Mouse (Mus musculus) MEL (cell line): Measurements from ENCODE around the gene Icos. TPM values are rescaled to one million over a fixed set of nuclear protein-coding genes. Genes with fewer than 3 reads are reported as not detected.

Experiments used
- DNase-seq: peaks from one replicate; pipeline ENCODE4 v3.0.0; 2011; ENCODE audit warnings: low read depth, low spot score
- H3K27ac ChIP-seq: 2 replicates; pipeline ENCODE4 v1.5.1; 2012; ENCODE audit warnings: low read depth, mild to moderate bottlenecking, control low read depth, low read length, moderate library complexity; ENCODE audit not compliant: control insufficient read depth
- H3K27me3 ChIP-seq, 2 experiments: fragments of 150-350 bp in 1 of 2; sonication (generic) in 1 of 2; 2 replicates each; pipeline ENCODE4 v1.6.1; 2012; ENCODE audit warnings: low read length in 2 of 2, mild to moderate bottlenecking in 2 of 2, improper control_type of control experiment in 1 of 2, moderate library complexity in 1 of 2; ENCODE audit not compliant: insufficient read depth in 2 of 2, control insufficient read depth in 1 of 2
- H3K36me3 ChIP-seq, 2 experiments: 2 replicates each; pipeline ENCODE4 v1.6.1; 2012 to 2014; ENCODE audit warnings: low read length in 2 of 2, improper control_type of control experiment in 1 of 2, inconsistent platforms in 1 of 2, mild to moderate bottlenecking in 1 of 2; ENCODE audit not compliant: insufficient read depth in 2 of 2, control insufficient read depth in 1 of 2
- H3K4me1 ChIP-seq, 2 experiments: fragments of 150-350 bp in 1 of 2; sonication (generic) in 1 of 2; 2 replicates each; pipeline ENCODE4 v1.6.1; 2012; ENCODE audit warnings: low read length in 2 of 2, improper control_type of control experiment in 1 of 2, mild to moderate bottlenecking in 1 of 2; ENCODE audit not compliant: insufficient read depth in 2 of 2, control insufficient read depth in 1 of 2
- H3K4me3 ChIP-seq, 2 experiments: fragments of 150-350 bp in 1 of 2; sonication (generic) in 1 of 2; 2 replicates each; pipeline ENCODE4 v1.5.1; 2012; ENCODE audit warnings: low read depth in 2 of 2, low read length in 2 of 2, mild to moderate bottlenecking in 2 of 2, moderate library complexity in 2 of 2, control low read depth in 1 of 2, improper control_type of control experiment in 1 of 2; ENCODE audit not compliant: control insufficient read depth in 1 of 2, insufficient read depth in 1 of 2
- H3K79me2 ChIP-seq: 2 replicates; pipeline ENCODE4 v1.6.1; 2012; ENCODE audit warnings: mild to moderate bottlenecking, low read length, moderate library complexity; ENCODE audit not compliant: control insufficient read depth, poor library complexity, insufficient read depth
- H3K9ac ChIP-seq: 2 replicates; pipeline ENCODE4 v1.6.1; 2012; ENCODE audit warnings: low read depth, mild to moderate bottlenecking, control low read depth, low read length, moderate library complexity; ENCODE audit not compliant: control insufficient read depth, poor library complexity, severe bottlenecking
- H3K9me3 ChIP-seq: fragments of 150-350 bp; sonication (generic); replicated peaks from 2 replicates; pipeline ENCODE4 v1.6.1; 2012; ENCODE audit warnings: mild to moderate bottlenecking, low read length, improper control_type of control experiment, moderate library complexity; ENCODE audit not compliant: insufficient read depth
- BHLHE40 ChIP-seq: IDR thresholded peaks from 2 replicates; pipeline ENCODE4 v1.6.1; 2012; ENCODE audit warnings: low read depth, mild to moderate bottlenecking, inconsistent platforms, low read length, improper control_type of control experiment, borderline replicate concordance
- CHD1 ChIP-seq: IDR thresholded peaks from 2 replicates; pipeline ENCODE4 v1.6.1; 2012; ENCODE audit warnings: low read depth, mild to moderate bottlenecking, inconsistent platforms, low read length, improper control_type of control experiment
- CHD2 ChIP-seq: IDR thresholded peaks from 2 replicates; pipeline ENCODE4 v1.6.1; 2011; ENCODE audit warnings: low read length, improper control_type of control experiment
- CTCF ChIP-seq, 3 experiments: IDR thresholded peaks in 2 of 3; conservative IDR thresholded peaks in 1 of 3; 2 replicates each; pipeline ENCODE4 v1.5.1; 2011 to 2012; ENCODE audit warnings: low read length in 3 of 3, low read depth in 2 of 3, mild to moderate bottlenecking in 2 of 3, improper control_type of control experiment in 1 of 3, inconsistent platforms in 1 of 3, mixed read lengths in 1 of 3, moderate library complexity in 1 of 3; ENCODE audit not compliant: control insufficient read depth in 1 of 3, insufficient read depth in 1 of 3, poor library complexity in 1 of 3, severe bottlenecking in 1 of 3
- ELF1 ChIP-seq: IDR thresholded peaks from 2 replicates; pipeline ENCODE4 v1.6.1; 2014; ENCODE audit warnings: low read depth, mild to moderate bottlenecking, inconsistent platforms, low read length, improper control_type of control experiment, moderate library complexity
- EP300 ChIP-seq, 2 experiments: IDR thresholded peaks; 2 replicates each; pipeline ENCODE4 v1.6.1; 2011; ENCODE audit warnings: improper control_type of control experiment in 2 of 2, low read length in 2 of 2, low read depth in 1 of 2, mild to moderate bottlenecking in 1 of 2
- GABPA ChIP-seq: IDR thresholded peaks from 2 replicates; pipeline ENCODE4 v1.6.1; 2012; ENCODE audit warnings: low read depth, mild to moderate bottlenecking, inconsistent platforms, low read length, improper control_type of control experiment, moderate library complexity
- HCFC1 ChIP-seq: IDR thresholded peaks from 2 replicates; pipeline ENCODE4 v1.6.1; 2012; ENCODE audit warnings: low read depth, mild to moderate bottlenecking, inconsistent platforms, low read length, improper control_type of control experiment, moderate library complexity
- JUND ChIP-seq: IDR thresholded peaks from 2 replicates; pipeline ENCODE4 v1.6.1; 2011; ENCODE audit warnings: low read depth, mild to moderate bottlenecking, improper control_type of control experiment, low read length
- KAT2A ChIP-seq: conservative IDR thresholded peaks from 2 replicates; pipeline ENCODE4 v1.6.1; 2012; ENCODE audit warnings: low read depth, low read length, improper control_type of control experiment, inconsistent platforms
- MAX ChIP-seq: IDR thresholded peaks from 2 replicates; pipeline ENCODE4 v1.6.1; 2011; ENCODE audit warnings: low read length, improper control_type of control experiment
- MEF2A ChIP-seq: IDR thresholded peaks from 2 replicates; pipeline ENCODE4 v1.6.1; 2014; ENCODE audit warnings: low read depth, mild to moderate bottlenecking, inconsistent platforms, low read length, improper control_type of control experiment; ENCODE audit not compliant: poor library complexity, insufficient replicate concordance, severe bottlenecking; ENCODE audit errors: extremely low read depth
- MXI1 ChIP-seq: IDR thresholded peaks from 2 replicates; pipeline ENCODE4 v1.6.1; 2011; ENCODE audit warnings: mild to moderate bottlenecking, low read depth, low read length, improper control_type of control experiment
- MYB ChIP-seq: IDR thresholded peaks from 2 replicates; pipeline ENCODE4 v1.6.1; 2011; ENCODE audit warnings: mild to moderate bottlenecking, low read depth, low read length, improper control_type of control experiment
- MYC ChIP-seq: IDR thresholded peaks from 2 replicates; pipeline ENCODE4 v1.6.1; 2011; ENCODE audit warnings: low read depth, mild to moderate bottlenecking, low read length, improper control_type of control experiment, moderate library complexity
- NELFE ChIP-seq: IDR thresholded peaks from 2 replicates; pipeline ENCODE4 v1.6.1; 2011; ENCODE audit warnings: low read depth, low read length, improper control_type of control experiment
- NRF1 ChIP-seq: IDR thresholded peaks from 2 replicates; pipeline ENCODE4 v1.6.1; 2014; ENCODE audit warnings: low read depth, mild to moderate bottlenecking, inconsistent platforms, low read length, improper control_type of control experiment, moderate library complexity; ENCODE audit not compliant: poor library complexity, insufficient read depth, severe bottlenecking
- POLR2A ChIP-seq, 2 experiments: IDR thresholded peaks; 2 replicates each; pipeline ENCODE4 v1.6.1; 2011 to 2012; ENCODE audit warnings: low read length in 2 of 2, mild to moderate bottlenecking in 2 of 2, control low read depth in 1 of 2, improper control_type of control experiment in 1 of 2, low read depth in 1 of 2, moderate library complexity in 1 of 2; ENCODE audit not compliant: control insufficient read depth in 1 of 2, insufficient read depth in 1 of 2, poor library complexity in 1 of 2
- POLR2AphosphoS5 ChIP-seq: IDR thresholded peaks from 2 replicates; pipeline ENCODE4 v1.6.1; 2012; ENCODE audit warnings: low read depth, borderline replicate concordance, mild to moderate bottlenecking, inconsistent platforms, low read length, moderate library complexity, mixed read lengths
- RAD21 ChIP-seq: IDR thresholded peaks from 2 replicates; pipeline ENCODE4 v1.6.1; 2011; ENCODE audit warnings: mild to moderate bottlenecking, low read depth, low read length, improper control_type of control experiment
- RCOR1 ChIP-seq: IDR thresholded peaks from 2 replicates; pipeline ENCODE4 v1.6.1; 2012; ENCODE audit warnings: low read depth, mild to moderate bottlenecking, inconsistent platforms, low read length, improper control_type of control experiment
- SIN3A ChIP-seq: IDR thresholded peaks from 2 replicates; pipeline ENCODE4 v1.6.1; 2012; ENCODE audit warnings: low read length, improper control_type of control experiment, inconsistent platforms
- SMC3 ChIP-seq: IDR thresholded peaks from 2 replicates; pipeline ENCODE4 v1.6.1; 2011; ENCODE audit warnings: low read depth, low read length, improper control_type of control experiment
- TAL1 ChIP-seq: IDR thresholded peaks from 2 replicates; pipeline ENCODE4 v1.6.1; 2012; ENCODE audit warnings: mild to moderate bottlenecking, inconsistent platforms, low read length, moderate library complexity, mixed read lengths
- TBP ChIP-seq: IDR thresholded peaks from 2 replicates; pipeline ENCODE4 v1.8.0; 2011; ENCODE audit warnings: low read depth, low read length, improper control_type of control experiment
- TCF12 ChIP-seq: IDR thresholded peaks from 2 replicates; pipeline ENCODE4 v1.6.1; 2014; ENCODE audit warnings: low read depth, mild to moderate bottlenecking, inconsistent platforms, low read length, improper control_type of control experiment, moderate library complexity
- USF2 ChIP-seq, 2 experiments: IDR thresholded peaks; 2 replicates each; pipeline ENCODE4 v1.6.1; 2011 to 2012; ENCODE audit warnings: improper control_type of control experiment in 2 of 2, low read length in 2 of 2, borderline replicate concordance in 1 of 2, inconsistent platforms in 1 of 2, low read depth in 1 of 2, mild to moderate bottlenecking in 1 of 2; ENCODE audit not compliant: insufficient read depth in 1 of 2
- ZC3H11A ChIP-seq: IDR thresholded peaks from 2 replicates; pipeline ENCODE4 v1.6.1; 2012; ENCODE audit warnings: low read depth, mild to moderate bottlenecking, inconsistent platforms, low read length, improper control_type of control experiment
- ZMIZ1 ChIP-seq: IDR thresholded peaks from 2 replicates; pipeline ENCODE4 v1.6.1; 2012; ENCODE audit warnings: low read depth, mild to moderate bottlenecking, inconsistent platforms, low read length, improper control_type of control experiment, moderate library complexity
- ZNF384 ChIP-seq: IDR thresholded peaks from 2 replicates; pipeline ENCODE4 v1.6.1; 2012; ENCODE audit warnings: low read depth, mild to moderate bottlenecking, inconsistent platforms, low read length, improper control_type of control experiment
- polyA plus RNA-seq, 2 experiments: library from polyadenylated mRNA; stranded (reverse) in 1 of 2; unstranded in 1 of 2; fragments of >175 nt in 1 of 2; fragments of >200 nt in 1 of 2; gene quantifications; 2 replicates each; pipeline versions ENCODE4 v1.2.1 to v1.2.4; 2012; ENCODE audit warnings: low replicate concordance in 2 of 2, low read depth in 1 of 2; ENCODE audit not compliant: insufficient read length in 2 of 2, insufficient read depth in 1 of 2, missing spikeins in 1 of 2
- total RNA-seq: library from RNA; depleted of rRNA; stranded (reverse); fragments of 300-350 nt; gene quantifications from 2 replicates; pipeline ENCODE4 v1.2.3, GENCODE M21; 2012

The Icos gene
- total and polyA plus RNA-seq, 3 experiments = not detected

DNA sequence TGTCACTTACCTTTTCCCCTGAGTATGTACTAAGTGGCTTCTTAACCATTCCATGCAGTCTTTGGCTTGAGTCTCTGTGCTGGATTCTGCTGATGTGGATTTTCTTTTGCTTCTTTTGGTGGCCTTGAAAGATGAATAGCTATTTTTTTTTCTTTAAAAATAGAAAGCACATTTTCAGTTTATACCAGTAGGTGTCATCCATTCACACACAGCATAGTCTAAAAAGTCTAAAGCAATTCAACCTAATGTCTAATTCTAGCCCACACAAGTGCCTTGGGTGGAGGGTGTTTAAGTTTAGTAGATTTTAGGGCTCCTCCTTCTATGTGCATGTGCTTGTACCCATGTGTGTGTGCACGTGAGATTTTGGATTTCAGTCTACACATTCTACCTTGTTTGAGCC lies 6.9 kb upstream of the Icos start:
- Histone ChIP-seq H3K9ac (no peak overlapping the region), H3K36me3 (no peaks in the 10 kb centered on the region), H3K27me3 (no peaks in the 10 kb centered on the region), H3K79me2 (no peaks in the 10 kb centered on the region), H3K27ac (no peak overlapping the region), H3K4me3 (no peak overlapping the region), H3K9me3 (no peaks in the 10 kb centered on the region), H3K4me1 (no peaks in the 10 kb centered on the region)
- no peak for DNase-seq
- TF ChIP-seq USF2 (IDR thresholded peaks at IDR 0.05; ENCODE audit: borderline replicate concordance in 1 of 2, insufficient read depth in 1 of 2, low read depth in 1 of 2, low read length in 2 of 2) (no peak), TBP (no peak), ZNF384 (no peak), KAT2A (no peak), MEF2A (no peak), BHLHE40 (no peak), SMC3 (no peak), ZMIZ1 (no peak), ELF1 (no peak), MXI1 (no peak), JUND (no peak), POLR2AphosphoS5 (no peak), HCFC1 (no peak), SIN3A (no peak)
- TF ChIP-seq, all 39 proteins: peak for 0

DNA sequence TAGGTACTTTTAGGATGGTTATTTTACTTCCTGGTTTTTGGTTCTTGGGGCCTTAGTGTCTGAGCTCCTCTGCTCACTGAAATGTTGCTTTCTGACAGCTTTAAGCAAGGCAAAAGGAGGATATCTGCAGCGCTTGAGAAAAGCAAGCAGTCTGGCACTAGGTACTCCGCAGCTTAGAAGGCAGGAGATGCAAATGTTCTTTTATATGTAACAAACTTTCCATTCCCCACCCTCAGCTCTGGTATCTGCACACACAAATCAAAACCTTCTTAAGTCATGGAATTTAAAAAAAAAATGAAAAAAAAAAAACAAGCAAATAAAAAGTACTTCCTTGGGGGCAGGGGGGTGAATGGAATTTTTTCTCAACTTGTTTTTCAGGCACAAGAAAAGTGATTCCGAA lies 3.5 kb upstream of the Icos start:
- Histone ChIP-seq H3K9ac (no peak overlapping the region), H3K27me3 (no peaks in the 10 kb centered on the region), H3K36me3 (no peaks in the 10 kb centered on the region), H3K79me2 (no peaks in the 10 kb centered on the region), H3K27ac (no peak overlapping the region), H3K4me3 (no peak overlapping the region), H3K4me1 (no peaks in the 10 kb centered on the region), H3K9me3 (no peaks in the 10 kb centered on the region)
- no peak for DNase-seq
- TF ChIP-seq TCF12 (no peak), MYC (no peak), ZC3H11A (no peak), TAL1 (no peak), MAX (no peak), EP300 (IDR thresholded peaks at IDR 0.05; ENCODE audit: low read depth in 1 of 2, low read length in 2 of 2) (no peak), NELFE (no peak), RCOR1 (no peak), GABPA (no peak), RAD21 (no peak), CHD1 (no peak), MXI1 (no peak), MYB (no peak), POLR2A (IDR thresholded peaks at IDR 0.05; ENCODE audit: control insufficient read depth in 1 of 2, insufficient read depth in 1 of 2, low read depth in 1 of 2, low read length in 2 of 2, poor library complexity in 1 of 2) (no peak), CHD2 (no peak), NRF1 (no peak), SIN3A (no peak), CTCF (IDR thresholded peaks at IDR 0.05 in 2 of 3, conservative IDR thresholded peaks at IDR 0.05 in 1 of 3; ENCODE audit: control insufficient read depth in 1 of 3, insufficient read depth in 1 of 3, low read depth in 2 of 3, low read length in 3 of 3, poor library complexity in 1 of 3, severe bottlenecking in 1 of 3) (no peak)
